Mouse (Mus musculus) adrenal gland, postnatal 4 days (tissue): Measurements from ENCODE around the gene Ipo11. TPM values are rescaled to one million over a fixed set of nuclear protein-coding genes. Genes with fewer than 3 reads are reported as not detected.
"Not testable (repeated sequence)": the region's sequence is repeated elsewhere in the genome, so short reads cannot be mapped to it uniquely, and the experiment has no call there.

Source experiments
- DNase-seq, 2 experiments: peaks; one replicate each; pipeline ENCODE4 v3.0.0; 2021 to 2022; ENCODE audit warnings: low spot score in 2 of 2, mixed read lengths in 2 of 2
- total RNA-seq, 2 experiments: library from RNA; stranded (reverse); gene quantifications; 2 replicates each; pipeline ENCODE4 v1.2.3; 2021

The Ipo11 gene
- total RNA-seq, 2 experiments from 2014 or later, result 41.7 to 45.6 TPM

DNA sequence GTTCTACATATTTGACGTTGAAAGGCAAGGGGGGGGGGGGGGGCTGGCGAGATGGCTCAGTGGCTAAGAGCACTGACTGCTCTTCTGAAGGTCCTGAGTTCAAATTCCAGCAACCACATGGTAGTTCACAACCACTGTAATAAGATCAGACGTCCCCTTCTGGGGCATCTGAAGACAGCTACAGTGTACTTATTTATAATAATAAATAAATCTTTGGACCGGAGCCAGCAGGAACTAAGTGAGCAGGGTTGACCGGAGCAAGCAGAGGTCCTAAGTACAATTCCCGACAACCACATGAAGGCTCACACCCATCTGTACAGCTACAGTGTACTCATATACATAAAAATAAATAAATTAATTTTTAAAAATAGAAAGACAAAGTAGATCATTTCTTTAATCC is 31.6 kb downstream of the Ipo11 start:
- not testable (repeated sequence) for DNase-seq

DNA sequence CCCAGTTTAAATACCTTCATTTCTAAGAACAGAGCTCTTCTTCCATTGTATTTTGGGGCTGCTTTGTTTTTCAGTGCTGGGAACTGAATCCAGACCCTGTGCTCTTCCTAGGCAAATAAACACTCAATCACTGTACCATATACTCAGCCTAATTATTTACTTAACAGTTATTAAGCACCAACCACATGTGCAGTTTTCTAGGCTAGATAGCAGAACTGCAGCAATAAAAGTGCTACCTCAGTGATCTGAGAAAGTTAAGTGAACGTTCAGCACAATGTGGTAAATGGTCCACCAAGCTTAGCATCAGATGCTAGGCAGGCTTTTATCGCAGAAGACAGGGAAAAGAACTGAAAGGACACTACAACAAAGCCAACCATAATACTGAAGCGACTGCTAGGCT is 32.1 kb downstream of the Ipo11 start:
- no peak for DNase-seq

GRCm38 (mm10) chr13:106894284-106894683 is 42.5 kb downstream of the Ipo11 start:
- no peak for DNase-seq

DNA sequence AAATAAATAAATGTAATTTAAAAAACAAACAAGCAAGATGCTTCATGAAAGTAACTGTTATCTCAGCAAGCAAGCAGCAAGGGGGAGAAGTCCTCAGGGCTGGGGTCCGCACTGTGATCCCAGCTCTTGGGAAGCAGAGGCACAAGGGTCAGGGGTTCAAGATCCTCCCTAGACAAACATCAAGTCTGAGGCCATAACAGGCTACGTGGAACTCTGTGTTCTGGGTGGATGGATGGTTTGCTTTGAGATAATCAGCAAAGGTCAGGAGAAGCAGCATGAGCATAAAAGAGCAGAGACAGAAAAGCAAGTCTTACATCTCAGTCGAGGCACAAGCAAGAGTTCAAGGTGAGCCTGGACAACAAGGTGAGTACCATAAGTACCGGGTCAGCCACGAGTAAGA is 43.1 kb downstream of the Ipo11 start:
- no peak for DNase-seq

DNA sequence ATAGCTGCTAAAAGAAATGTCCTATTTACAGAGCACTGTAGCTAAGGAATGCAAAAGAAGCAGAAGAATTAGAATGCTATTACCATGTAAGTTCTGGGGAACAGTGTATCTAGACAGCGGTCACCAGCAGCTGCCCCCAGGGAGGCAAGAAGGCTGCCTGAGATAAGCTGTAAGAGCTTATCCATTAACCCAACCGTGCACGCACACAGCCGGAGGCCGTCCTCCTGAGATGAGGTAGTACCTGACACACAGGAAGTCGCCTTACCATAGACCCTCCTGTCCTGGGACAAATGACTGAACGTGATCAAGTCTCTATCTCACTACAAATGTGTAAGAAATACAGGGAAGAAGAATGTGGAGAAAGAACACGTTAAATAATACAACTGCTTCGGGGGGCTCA is 43.6 kb downstream of the Ipo11 start:
- DNase-seq, result no peak

DNA sequence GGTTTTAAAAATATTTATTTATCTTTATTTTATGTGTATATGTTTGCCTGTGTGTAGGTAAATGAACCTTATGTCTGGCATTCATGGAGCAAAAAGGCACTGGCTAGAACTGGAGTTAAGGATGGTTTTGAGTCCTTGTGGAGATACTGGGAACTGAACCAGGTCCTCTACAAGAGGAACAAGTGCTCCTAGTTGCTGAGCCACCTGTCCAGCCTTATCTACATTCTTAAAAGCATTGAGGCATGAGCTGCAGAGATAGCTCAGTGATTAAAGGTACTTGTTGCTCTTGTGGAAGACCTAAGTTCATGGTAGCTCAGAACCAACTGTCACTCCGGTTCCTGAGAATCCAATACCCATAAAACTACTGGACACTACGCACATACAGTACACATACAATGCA is 49.4 kb downstream of the Ipo11 start:
- no peak for DNase-seq

DNA sequence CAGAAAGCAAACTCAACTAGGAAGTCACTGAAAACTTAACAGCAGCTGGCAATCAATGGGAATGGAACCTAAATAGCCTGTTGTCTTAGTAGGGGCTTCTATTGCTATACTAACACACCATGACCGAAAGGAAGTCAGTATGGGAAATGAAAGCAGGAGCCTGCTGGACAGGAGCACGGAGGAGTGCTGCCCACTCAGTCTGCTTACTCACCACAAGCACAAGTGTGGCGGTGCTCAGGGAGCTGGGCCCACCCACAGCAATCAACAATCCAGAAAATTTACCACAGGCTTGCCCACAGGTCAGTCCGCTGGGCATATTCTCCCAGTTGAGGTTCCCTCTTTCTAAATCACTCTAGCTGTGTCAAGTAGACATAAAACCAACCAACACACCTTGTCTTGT is 52.5 kb downstream of the Ipo11 start:
- no peak for DNase-seq

DNA sequence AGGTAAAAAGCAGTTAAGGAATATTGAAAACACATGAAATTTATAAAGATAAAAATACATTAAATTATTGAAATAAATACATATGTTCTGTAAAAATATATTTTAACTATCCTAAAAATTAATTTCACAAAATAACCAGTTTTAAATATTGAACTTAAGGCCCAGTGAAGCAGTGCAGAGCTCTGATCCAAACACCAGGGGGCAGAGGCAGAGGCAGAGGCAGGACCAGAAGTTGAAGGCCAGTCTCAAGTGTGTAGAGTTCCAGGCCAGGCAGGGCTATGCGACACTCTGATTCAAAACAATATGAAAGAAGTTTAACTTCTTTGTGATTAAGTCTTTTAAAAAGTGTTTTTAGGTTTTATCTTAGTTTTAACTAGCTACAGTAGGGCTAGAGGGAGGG is 60.5 kb downstream of the Ipo11 start:
- DNase-seq, result no peak

GRCm38 (mm10) chr13:106865547-106865946 is 71.2 kb downstream of the Ipo11 start:
- no peak for DNase-seq

GRCm38 (mm10) chr13:106858779-106859178 is 78.0 kb downstream of the Ipo11 start:
- no peak for DNase-seq

GRCm38 (mm10) chr13:106856556-106856955 is 80.2 kb downstream of the Ipo11 start:
- DNase-seq, result no peak

GRCm38 (mm10) chr13:106847534-106847933 is 89.2 kb downstream of the Ipo11 start:
- no peak for DNase-seq

GRCm38 (mm10) chr13:106844928-106845327 is 91.8 kb downstream of the Ipo11 start:
- DNase-seq, result no peak

DNA sequence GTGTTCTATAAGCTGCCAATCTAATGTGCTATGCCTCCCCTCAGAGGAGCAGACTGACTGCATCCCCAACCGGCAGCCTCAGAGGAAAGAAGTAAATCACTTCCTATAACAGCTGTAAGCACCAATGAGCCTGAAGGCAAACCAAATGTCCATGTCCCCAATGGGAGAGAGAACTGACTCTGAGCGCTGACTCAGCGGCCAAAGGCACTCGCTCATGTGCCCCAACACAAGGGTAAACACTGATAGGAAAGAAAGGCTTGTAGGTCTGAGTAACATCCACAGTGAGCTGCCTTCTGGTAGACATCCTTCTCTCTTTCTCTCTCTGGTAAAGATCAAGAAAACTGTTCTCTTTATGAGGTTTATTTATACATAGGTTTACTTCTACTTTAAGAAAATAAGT is 94.2 kb downstream of the Ipo11 start:
- DNase-seq, result no peak

GRCm38 (mm10) chr13:106838778-106839177 is 98.0 kb downstream of the Ipo11 start:
- no peak for DNase-seq

- DNase-seq, result no peak
These were observed 100.3 kb downstream of the Ipo11 start for GRCm38 (mm10) chr13:106836527-106836879.

DNA sequence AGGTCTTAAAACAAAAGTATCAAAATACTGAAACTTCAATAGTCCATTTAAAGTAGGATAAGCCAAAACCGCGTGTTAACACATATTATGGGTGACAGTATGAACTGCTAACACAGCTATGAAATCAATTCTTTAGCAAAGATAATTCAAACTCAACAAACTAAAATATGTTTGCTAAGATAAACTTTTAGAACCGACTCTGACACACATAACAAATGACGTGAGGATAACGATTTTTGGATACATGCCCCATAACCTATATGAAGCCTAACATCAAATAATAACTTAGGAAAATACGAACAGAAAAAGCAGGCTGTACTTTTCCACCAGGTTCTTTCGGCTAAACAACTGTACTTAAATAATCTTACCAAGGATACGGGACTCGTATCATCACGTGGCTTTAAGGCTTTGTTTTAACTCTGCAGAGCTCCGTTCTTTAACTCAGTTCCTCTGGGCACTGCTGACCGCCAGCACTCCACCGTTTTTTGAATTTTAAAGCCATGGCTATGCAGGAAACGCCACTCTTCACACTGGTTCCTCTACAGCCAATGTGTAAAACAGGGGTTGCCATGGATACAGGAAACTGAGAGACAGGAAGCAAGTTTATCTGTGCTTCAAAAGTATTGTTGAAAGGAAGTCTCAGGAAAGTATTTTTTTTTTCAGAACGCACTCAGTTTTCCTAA is 100.8 kb downstream of the Ipo11 start:
- DNase-seq, result no peak

DNA sequence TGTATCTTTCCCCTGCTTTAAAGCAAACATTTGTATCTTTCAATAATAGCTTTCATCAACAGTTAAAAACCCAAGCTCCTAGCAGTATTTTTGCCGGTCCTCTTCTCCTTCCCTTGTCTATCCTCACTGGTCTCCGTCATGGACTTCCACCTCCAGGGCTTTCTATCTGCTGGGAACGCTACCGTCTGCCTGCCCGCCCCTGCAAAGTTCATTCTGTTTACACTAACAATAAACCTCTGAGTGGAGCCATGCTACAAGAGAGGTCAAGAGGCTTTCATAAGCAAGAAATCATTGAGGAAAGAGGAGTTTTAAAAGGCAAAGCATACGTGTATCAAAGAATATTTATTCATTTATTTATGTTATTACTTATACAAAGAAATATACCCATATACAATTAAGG is 106.7 kb downstream of the Ipo11 start:
- no peak for DNase-seq

- DNase-seq, result no peak
These were observed 107.3 kb downstream of the Ipo11 start for GRCm38 (mm10) chr13:106829327-106829997.

GRCm38 (mm10) chr13:106825618-106826017 is 111.1 kb downstream of the Ipo11 start:
- DNase-seq, result no peak

- no peak for DNase-seq
These were observed 112.9 kb downstream of the Ipo11 start for GRCm38 (mm10) chr13:106823875-106824191.

DNA sequence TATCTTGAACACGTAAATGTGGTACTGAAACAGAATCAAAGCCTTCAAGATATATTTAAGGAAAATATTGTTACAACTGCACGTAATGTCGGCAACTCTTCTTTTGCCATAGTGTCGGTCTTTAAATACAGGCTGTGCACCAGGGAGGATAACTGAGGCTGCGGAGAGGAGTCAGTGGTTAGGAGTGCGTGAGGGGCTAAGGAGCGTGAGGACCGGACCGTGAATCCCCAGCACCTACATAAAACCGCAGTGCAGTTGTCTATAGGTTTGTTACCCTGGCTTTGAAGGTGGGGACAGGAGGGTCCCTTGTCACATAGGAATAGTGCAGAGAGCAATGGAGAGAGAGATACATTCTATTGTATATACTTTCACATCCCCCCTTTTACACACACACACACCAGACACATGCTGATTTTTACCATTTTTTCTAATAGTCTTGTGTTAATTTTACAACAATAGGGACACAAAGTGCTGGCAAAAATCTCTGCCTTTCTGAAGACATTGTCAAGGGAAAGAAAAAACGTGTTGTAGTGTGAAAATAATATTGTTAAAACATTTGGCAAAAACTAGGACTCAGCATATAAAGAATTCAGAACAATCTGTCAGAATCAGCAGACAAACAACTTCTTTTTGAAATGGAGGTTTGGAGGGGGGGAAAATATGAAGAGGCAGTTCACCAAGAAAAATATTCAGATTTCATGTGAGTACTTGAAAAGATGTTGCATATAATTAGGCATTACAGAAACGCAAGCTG is 113.5 kb downstream of the Ipo11 start:
- no peak for DNase-seq

- DNase-seq, result no peak
These were observed 116.6 kb downstream of the Ipo11 start for GRCm38 (mm10) chr13:106820149-106820548.
